20 mouse cellular contexts compared by ENCODE assay signal in genomic region chr3:149796123-149796522, GRCm38 (mm10).
A peak's percentile ranks its signal among the peaks of the same experiment; 100 is the strongest.
DNase-seq lines count a peak whose midpoint lies in the region; ATAC-seq lines count a peak whose summit lies in the region.
"Had no signal": no experiment of that assay in that cellular context is flagged by ENCODE, and none has a peak within 500 bp of the region (broad histone marks: within the 10 kb centered on the region; RNA-seq: fewer than 3 reads in every experiment).

No protein-coding gene starts in this region.

- no peak overlapping the region for H3K9ac ChIP-seq in kidney, embryonic 14.5 days (ENCODE audit: low read depth, low read length)
- H3K9ac ChIP-seq: embryonic facial prominence, embryonic 12.5 days; forebrain, embryonic 13.5 days; forebrain, embryonic 15.5 days had no signal

- peak; percentile 85 for ATAC-seq in granulocyte monocyte progenitor cell, adult 5-6 weeks (replicated peaks; ENCODE audit: poor library complexity, severe bottlenecking)
- peak; percentile 82 for ATAC-seq in megakaryocyte, adult 5-6 weeks (ENCODE audit: poor library complexity, severe bottlenecking)
- no peak for ATAC-seq in kidney, embryonic 14.5 days (ENCODE audit: low FRiP score, low TSS enrichment)
- ATAC-seq: forebrain, embryonic 13.5 days; forebrain, embryonic 15.5 days had no signal

- DNase-seq in heart, adult 11 months, result peak; percentile 33
- no peak for DNase-seq in heart, postnatal 4 days
- no peak for DNase-seq in kidney, adult 8-10 months
- DNase-seq in ovary, adult 18-20 months (ENCODE audit: low spot score), result no peak
- DNase-seq: adrenal gland, adult 2 months; adrenal gland, postnatal 10 days; adrenal gland, postnatal 25 days; cerebellum, adult 11 months; cerebellum, adult 18-20 months; cerebellum, adult 8-10 months; cerebellum, adult 9-11 months; cerebellum, postnatal 14 days; cerebellum, postnatal 36 days had no signal

- H3K27me3 ChIP-seq in kidney, embryonic 14.5 days (ENCODE audit: control insufficient read depth, insufficient read depth, low read length), result no peaks in the 10 kb centered on the region
- H3K27me3 ChIP-seq: embryonic facial prominence, embryonic 12.5 days; forebrain, embryonic 13.5 days; forebrain, embryonic 15.5 days had no signal

- H3K9me3 ChIP-seq in kidney, embryonic 14.5 days (ENCODE audit: control insufficient read depth, low read length), result no peaks in the 10 kb centered on the region
- H3K9me3 ChIP-seq: embryonic facial prominence, embryonic 10.5 days; embryonic facial prominence, embryonic 12.5 days; forebrain, embryonic 13.5 days; forebrain, embryonic 15.5 days had no signal

- WGBS in kidney, embryonic 14.5 days, result 77% methylated on average over 2 of the region's 2 CpGs

- no peaks in the 10 kb centered on the region for H3K4me1 ChIP-seq in kidney, embryonic 14.5 days (ENCODE audit: control insufficient read depth, insufficient read depth, low read length)
- H3K4me1 ChIP-seq: embryonic facial prominence, embryonic 10.5 days; embryonic facial prominence, embryonic 12.5 days; forebrain, embryonic 13.5 days; forebrain, embryonic 15.5 days had no signal

- H3K27ac ChIP-seq in kidney, embryonic 14.5 days (ENCODE audit: low read depth, low read length), result no peak overlapping the region
- H3K27ac ChIP-seq: embryonic facial prominence, embryonic 10.5 days; embryonic facial prominence, embryonic 12.5 days; forebrain, embryonic 13.5 days; forebrain, embryonic 15.5 days had no signal

- no peak overlapping the region for H3K4me3 ChIP-seq in kidney, embryonic 14.5 days (ENCODE audit: low read length)
- H3K4me3 ChIP-seq: embryonic facial prominence, embryonic 10.5 days; embryonic facial prominence, embryonic 12.5 days; forebrain, embryonic 13.5 days; forebrain, embryonic 15.5 days had no signal

- no peaks in the 10 kb centered on the region for H3K36me3 ChIP-seq in kidney, embryonic 14.5 days (ENCODE audit: control insufficient read depth, insufficient read depth, low read length)
- H3K36me3 ChIP-seq: embryonic facial prominence, embryonic 10.5 days; embryonic facial prominence, embryonic 12.5 days; forebrain, embryonic 15.5 days had no signal

- no peak overlapping the region for H3K4me2 ChIP-seq in kidney, embryonic 14.5 days (replicated peaks; ENCODE audit: low read depth, low read length)
- H3K4me2 ChIP-seq: embryonic facial prominence, embryonic 12.5 days; forebrain, embryonic 13.5 days; forebrain, embryonic 15.5 days had no signal
